Mouse (Mus musculus) heart, embryonic 10.5 days (tissue): ENCODE data around the gene Frat2. TPM values are rescaled to one million over a fixed set of nuclear protein-coding genes. Genes with fewer than 3 reads are reported as not detected.

ENCODE experiments used
- DNase-seq: peaks from one replicate; pipeline ENCODE4 v3.0.0-alpha.2; 2017; ENCODE audit warnings: low spot score
- H3K27ac ChIP-seq: fragments of 300-500 bp; sonication (generic); 2 replicates; pipeline ENCODE4 v1.5.1; 2016; ENCODE audit warnings: mild to moderate bottlenecking
- H3K27me3 ChIP-seq: fragments of 300-500 bp; sonication (generic); 2 replicates; pipeline ENCODE4 v1.6.1; 2016; ENCODE audit warnings: mild to moderate bottlenecking; ENCODE audit not compliant: poor library complexity, insufficient read depth, severe bottlenecking
- H3K36me3 ChIP-seq: fragments of 300-500 bp; sonication (generic); 2 replicates; pipeline ENCODE4 v1.6.1; 2016; ENCODE audit warnings: mild to moderate bottlenecking, moderate library complexity
- H3K4me1 ChIP-seq: fragments of 300-500 bp; sonication (generic); 2 replicates; pipeline ENCODE4 v1.6.1; 2016; ENCODE audit warnings: mild to moderate bottlenecking
- H3K4me3 ChIP-seq: fragments of 300-500 bp; sonication (generic); 2 replicates; pipeline ENCODE4 v1.5.1; 2016; ENCODE audit warnings: mild to moderate bottlenecking, moderate library complexity
- H3K9me3 ChIP-seq: fragments of 300-500 bp; sonication (generic); 2 replicates; pipeline ENCODE4 v1.6.1; 2016; ENCODE audit warnings: mild to moderate bottlenecking, moderate library complexity
- WGBS: fragments of 180-500 bp; shearing (Covaris S2); methylation state at CpG from one replicate; pipeline ENCODE4 v1.1.7; 2016; 5-methylcytosine and 5-hydroxymethylcytosine counted together
- polyA plus RNA-seq: library from polyadenylated mRNA; unstranded; fragments of >200 nt; fragmentation: Nextera tagmentation; extraction: Ambion mirVana; gene quantifications from 2 replicates; pipeline ENCODE4 v1.2.1, GENCODE M21; 2016

Frat2 gene
- polyA plus RNA-seq, 1 experiment from 2014 or later = 4.0 TPM

DNA sequence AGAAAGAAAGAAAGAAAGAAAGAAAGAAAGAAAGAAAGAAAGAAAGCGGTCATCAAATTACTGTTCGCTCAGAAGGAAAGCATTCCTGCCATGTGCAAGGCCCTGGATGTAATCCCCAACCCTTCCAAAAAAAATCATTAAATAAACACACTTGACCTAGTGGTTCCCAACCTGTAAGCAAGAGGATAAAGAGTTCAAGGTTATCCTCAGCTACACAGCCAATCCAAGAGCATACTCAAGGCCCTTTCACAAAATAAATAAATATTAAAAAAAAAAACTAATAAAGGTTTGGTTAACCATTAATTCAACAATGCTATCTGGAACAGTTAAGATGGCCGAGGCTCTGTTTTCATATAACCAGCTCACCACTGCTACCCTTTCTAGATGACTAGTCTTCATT, 19.0 kb downstream of the Frat2 start:
- no peaks in the 10 kb centered on the region for H3K36me3 ChIP-seq
- DNase-seq = no peak
- H3K4me3 ChIP-seq = peak overlapping the region; percentile 83
- peaks cover 17% of the 10 kb centered on the region for H3K4me1 ChIP-seq
- H3K27ac ChIP-seq = 0 out of 2 replicates have a peak overlapping the region, but pooled peaks have one; percentile 44
- no peaks in the 10 kb centered on the region for H3K9me3 ChIP-seq
- peaks cover 20% of the 10 kb centered on the region for H3K27me3 ChIP-seq
- WGBS = 67% methylated on average over 3 of the region's 3 CpGs

DNA sequence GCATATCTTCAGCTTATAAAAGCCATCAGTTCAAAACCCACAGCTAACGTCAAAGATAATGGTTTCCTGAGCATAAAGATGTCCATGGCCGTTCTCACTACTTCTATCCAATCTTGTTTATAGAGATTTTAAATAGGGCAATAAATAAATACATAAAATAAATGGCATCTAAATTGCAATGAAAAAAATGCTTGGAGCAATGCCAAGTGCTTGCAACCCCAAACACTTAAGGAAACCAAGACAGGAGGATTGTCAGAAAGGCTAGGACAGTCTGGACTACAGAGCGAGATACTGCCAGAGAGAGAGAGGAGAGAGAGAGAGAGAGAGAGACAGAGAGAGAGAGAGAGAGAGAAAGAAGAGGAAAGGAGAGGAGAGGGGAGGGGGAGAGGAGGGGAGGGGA, 21.4 kb downstream of the Frat2 start:
- no peak overlapping the region for H3K27ac ChIP-seq
- DNase-seq = no peak
- no peak overlapping the region for H3K4me3 ChIP-seq
- WGBS = 76% methylated on average over 3 of the region's 3 CpGs
- peaks cover 12% of the 10 kb centered on the region for H3K4me1 ChIP-seq
- peaks cover 2% of the 10 kb centered on the region for H3K27me3 ChIP-seq
- H3K9me3 ChIP-seq = no peaks in the 10 kb centered on the region
- no peaks in the 10 kb centered on the region for H3K36me3 ChIP-seq

DNA sequence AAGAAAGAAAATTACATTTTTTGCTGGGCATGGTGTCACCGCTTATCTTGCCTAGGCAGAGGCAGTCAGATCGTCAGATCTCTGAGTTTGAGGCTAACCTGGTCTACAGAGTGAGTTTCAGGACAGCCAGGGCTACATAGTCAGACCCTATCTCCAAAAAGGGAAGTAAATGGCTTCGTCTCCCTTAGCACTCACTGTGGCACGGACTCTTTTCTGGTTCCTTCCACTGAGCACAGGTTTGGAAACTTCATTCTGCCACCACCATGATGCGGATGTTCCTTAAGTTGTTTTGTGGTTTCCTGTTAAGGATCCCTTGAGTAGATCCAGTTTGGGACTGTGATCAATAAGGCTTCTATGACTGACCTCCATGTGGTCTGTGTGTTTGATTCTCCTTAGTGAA, 23.0 kb downstream of the Frat2 start:
- Histone ChIP-seq H3K4me1 (peaks cover 7% of the 10 kb centered on the region; the same call in 1 of the 2 replicates), H3K36me3 (no peaks in the 10 kb centered on the region), H3K4me3 (no peak overlapping the region), H3K27me3 (no peaks in the 10 kb centered on the region; the same call in 1 of the 2 replicates), H3K27ac (no peak overlapping the region), H3K9me3 (no peaks in the 10 kb centered on the region)
- no peak for DNase-seq
- WGBS = 80% methylated on average over 5 of the region's 5 CpGs

DNA sequence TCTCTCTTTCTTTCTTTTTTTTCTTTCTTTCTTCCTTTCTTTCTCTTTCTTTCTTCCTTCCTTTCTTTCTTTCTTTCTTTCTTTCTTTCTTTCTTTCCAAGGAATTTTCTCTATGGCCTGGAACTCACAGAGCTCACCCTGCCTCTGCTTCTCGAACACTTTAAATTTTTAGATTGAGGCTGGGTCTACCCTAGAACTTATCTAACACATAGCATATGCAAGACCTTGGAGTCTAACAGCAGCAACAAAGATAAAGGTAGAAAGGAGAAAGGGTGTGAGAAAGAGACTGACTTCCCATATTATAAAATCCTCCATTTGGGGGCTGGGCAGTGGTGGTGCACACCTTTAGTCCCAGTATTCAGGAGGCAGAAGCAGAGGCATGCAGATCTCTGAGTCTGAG, 25.3 kb downstream of the Frat2 start:
- DNase-seq = no peak
- Histone ChIP-seq H3K27ac (no peak overlapping the region), H3K4me3 (no peak overlapping the region), H3K36me3 (no peaks in the 10 kb centered on the region), H3K27me3 (no peaks in the 10 kb centered on the region; the same call in 1 of the 2 replicates), H3K9me3 (no peaks in the 10 kb centered on the region), H3K4me1 (peaks cover 10% of the 10 kb centered on the region)
- WGBS = 70% methylated on average over 1 of the region's 1 CpGs

DNA sequence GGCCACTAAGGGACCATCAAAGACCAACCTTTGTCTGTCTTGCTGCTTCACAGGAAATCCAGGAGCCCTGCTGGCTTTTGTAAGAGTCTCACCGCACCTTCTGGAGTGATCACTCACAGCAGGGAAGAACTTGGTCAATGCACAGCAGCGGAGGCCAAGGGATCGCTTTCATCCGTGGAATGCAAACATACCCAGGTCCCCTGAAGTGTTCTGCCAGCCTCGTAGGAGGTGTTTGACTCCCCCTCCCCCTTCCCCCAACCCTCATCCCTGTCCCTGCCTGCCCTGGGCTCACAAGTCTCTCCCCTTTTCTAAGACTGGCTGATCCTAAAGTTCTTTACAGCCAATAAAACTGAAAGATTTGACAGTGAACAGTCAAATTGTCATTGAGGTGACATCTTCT, 26.5 kb downstream of the Frat2 start:
- Histone ChIP-seq H3K27me3 (no peaks in the 10 kb centered on the region; the same call in 1 of the 2 replicates), H3K36me3 (no peaks in the 10 kb centered on the region), H3K4me3 (no peak overlapping the region), H3K9me3 (no peaks in the 10 kb centered on the region), H3K27ac (no peak overlapping the region), H3K4me1 (peaks cover 19% of the 10 kb centered on the region)
- no peak for DNase-seq
- 16% methylated on average over 5 of the region's 5 CpGs for WGBS

DNA sequence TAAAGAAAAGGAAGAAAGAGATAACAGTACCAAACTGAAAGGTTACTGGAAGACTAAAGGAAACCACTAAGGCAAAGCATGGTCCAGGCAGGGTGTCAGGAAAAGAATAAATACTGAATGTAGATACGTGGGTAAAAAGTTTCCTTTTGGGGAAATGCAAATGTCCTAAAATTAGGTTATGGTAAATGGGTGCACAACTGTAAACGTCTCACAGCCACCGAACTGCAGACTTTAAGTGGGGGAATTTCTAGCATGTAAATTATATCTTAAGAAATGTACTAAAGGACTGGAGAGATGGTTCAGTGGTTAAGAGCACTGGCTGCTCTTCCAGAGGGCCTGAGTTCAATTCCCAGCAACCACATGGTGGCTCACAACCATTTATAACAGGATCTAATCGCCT, 29.2 kb downstream of the Frat2 start:
- H3K36me3 ChIP-seq = no peaks in the 10 kb centered on the region
- H3K27me3 ChIP-seq = no peaks in the 10 kb centered on the region; the same call in 1 of the 2 replicates
- H3K9me3 ChIP-seq = no peaks in the 10 kb centered on the region
- DNase-seq = no peak
- WGBS = 86% methylated on average over 4 of the region's 4 CpGs
- H3K4me1 ChIP-seq = peaks cover 19% of the 10 kb centered on the region
- H3K4me3 ChIP-seq = no peak overlapping the region
- H3K27ac ChIP-seq = no peak overlapping the region

DNA sequence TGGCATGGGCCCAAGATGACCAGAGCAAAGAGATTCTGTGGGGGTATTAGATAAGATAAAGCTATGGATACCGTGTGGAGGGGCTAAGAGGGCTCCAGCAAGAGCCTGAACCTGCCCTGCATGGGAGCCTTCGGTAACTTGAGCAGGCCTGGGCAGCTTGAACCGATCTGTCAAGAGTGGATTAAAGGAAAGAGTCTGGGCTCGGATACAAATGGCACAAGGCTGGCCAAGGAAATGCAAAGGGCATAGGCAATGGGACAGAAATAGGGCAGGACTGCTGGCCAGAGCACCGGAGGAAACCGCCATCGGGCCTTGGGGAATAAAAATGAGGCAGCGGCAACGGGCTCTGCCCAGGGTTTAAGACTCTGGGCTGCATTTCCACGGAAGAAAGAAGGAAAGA, 30.6 kb downstream of the Frat2 start:
- Histone ChIP-seq H3K4me1 (peaks cover 19% of the 10 kb centered on the region), H3K27me3 (no peaks in the 10 kb centered on the region; the same call in 1 of the 2 replicates), H3K36me3 (no peaks in the 10 kb centered on the region), H3K4me3 (no peak overlapping the region), H3K9me3 (no peaks in the 10 kb centered on the region), H3K27ac (peak overlapping the region; percentile 62)
- DNase-seq = no peak
- WGBS = 34% methylated on average over 10 of the region's 10 CpGs

DNA sequence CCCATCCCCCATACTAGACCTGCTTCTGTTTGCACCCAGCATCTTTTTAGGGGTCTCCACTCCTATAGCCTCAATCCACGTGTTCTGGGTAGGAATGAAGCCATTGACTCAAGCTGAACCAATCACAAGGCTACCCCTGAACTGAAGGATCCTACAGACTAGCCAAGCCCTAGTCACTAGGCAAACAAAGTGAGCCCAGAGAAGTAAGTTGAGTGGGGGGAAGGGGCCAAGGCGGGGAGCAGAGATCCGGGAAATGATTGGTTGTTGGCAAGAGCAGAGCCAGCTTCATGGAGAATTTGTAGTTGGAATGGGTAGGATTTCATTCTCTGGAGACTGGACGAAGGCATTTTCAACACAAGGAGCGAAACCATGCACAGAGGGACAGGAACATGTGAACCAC, 31.0 kb downstream of the Frat2 start:
- Histone ChIP-seq H3K27ac (no peak overlapping the region), H3K36me3 (no peaks in the 10 kb centered on the region), H3K9me3 (no peaks in the 10 kb centered on the region), H3K4me3 (no peak overlapping the region), H3K4me1 (peaks cover 19% of the 10 kb centered on the region), H3K27me3 (no peaks in the 10 kb centered on the region; the same call in 1 of the 2 replicates)
- 44% methylated on average over 5 of the region's 5 CpGs for WGBS
- DNase-seq = no peak

DNA sequence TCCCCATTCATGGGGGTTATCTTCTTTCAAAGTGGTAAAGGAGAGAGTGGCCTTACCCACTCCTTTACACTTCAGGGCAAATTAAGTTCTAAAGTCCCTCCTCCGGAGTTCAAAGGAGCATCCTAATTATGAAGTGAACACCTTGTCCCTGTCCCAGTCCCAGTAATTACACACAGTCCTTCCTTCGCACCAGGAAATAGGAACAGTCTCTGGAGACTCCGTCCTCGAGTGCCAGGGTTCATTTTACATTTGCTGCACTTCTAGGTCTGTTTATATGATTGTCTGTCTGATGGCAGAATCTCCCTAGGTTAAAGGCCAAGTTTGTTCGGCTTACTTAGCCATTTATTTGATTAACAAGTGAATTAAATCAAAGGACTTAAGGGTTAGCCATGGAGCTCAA, 31.5 kb downstream of the Frat2 start:
- H3K36me3 ChIP-seq = no peaks in the 10 kb centered on the region
- 78% methylated on average over 5 of the region's 5 CpGs for WGBS
- DNase-seq = no peak

DNA sequence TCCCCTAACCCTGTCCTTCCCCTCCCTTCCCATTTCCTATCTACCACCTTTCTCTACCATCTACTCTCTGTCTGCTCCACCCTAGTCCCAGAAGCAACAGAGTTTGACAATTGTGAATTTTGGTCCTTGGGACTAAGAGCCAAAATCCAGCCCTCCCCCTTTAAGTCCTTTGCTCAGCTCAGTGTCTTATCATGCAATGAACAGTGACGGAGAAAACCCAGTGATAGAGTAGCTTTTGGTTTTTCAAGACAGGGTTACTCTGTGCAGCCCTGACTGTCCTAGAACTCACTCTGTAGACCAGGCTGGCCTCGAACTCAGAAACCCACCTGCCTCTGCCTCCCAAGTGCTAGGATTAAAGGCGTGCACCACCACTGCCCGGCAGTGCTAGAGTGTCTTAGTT, 34.6 kb downstream of the Frat2 start:
- peaks cover 17% of the 10 kb centered on the region for H3K4me1 ChIP-seq
- H3K36me3 ChIP-seq = no peaks in the 10 kb centered on the region
- H3K27me3 ChIP-seq = no peaks in the 10 kb centered on the region
- H3K27ac ChIP-seq = no peak overlapping the region
- DNase-seq = no peak
- H3K4me3 ChIP-seq = no peak overlapping the region
- H3K9me3 ChIP-seq = no peaks in the 10 kb centered on the region
- WGBS = 80% methylated on average over 4 of the region's 4 CpGs

More for the DNA sequence above, 31.5 kb downstream of the Frat2 start:
- H3K9me3 ChIP-seq = no peaks in the 10 kb centered on the region
- H3K27me3 ChIP-seq = no peaks in the 10 kb centered on the region; the same call in 1 of the 2 replicates
- H3K4me3 ChIP-seq = no peak overlapping the region
- H3K4me1 ChIP-seq = peaks cover 18% of the 10 kb centered on the region
- no peak overlapping the region for H3K27ac ChIP-seq

DNA sequence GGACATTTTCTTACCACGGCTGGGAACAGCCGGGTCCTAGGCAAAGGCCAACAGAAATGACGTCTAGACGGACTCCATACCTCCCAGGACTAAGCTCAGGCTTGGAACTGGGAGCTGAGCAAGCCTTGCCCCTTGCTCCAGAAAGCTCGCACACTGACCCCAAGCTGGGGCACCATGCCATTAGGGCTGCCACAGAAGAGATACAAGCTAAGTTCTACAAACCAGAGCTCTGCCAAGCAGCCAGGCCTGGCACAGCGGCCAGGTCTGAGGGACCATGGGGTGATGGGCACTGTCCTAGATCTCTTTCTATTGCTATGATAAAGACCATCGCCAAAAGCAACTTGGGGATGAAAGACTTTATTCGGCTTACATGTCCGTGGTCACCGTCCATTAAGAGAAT, 35.4 kb downstream of the Frat2 start:
- Histone ChIP-seq H3K4me1 (peaks cover 13% of the 10 kb centered on the region), H3K4me3 (no peak overlapping the region), H3K27me3 (no peaks in the 10 kb centered on the region), H3K36me3 (no peaks in the 10 kb centered on the region), H3K27ac (no peak overlapping the region), H3K9me3 (no peaks in the 10 kb centered on the region)
- 92% methylated on average over 10 of the region's 10 CpGs for WGBS
- no peak for DNase-seq

DNA sequence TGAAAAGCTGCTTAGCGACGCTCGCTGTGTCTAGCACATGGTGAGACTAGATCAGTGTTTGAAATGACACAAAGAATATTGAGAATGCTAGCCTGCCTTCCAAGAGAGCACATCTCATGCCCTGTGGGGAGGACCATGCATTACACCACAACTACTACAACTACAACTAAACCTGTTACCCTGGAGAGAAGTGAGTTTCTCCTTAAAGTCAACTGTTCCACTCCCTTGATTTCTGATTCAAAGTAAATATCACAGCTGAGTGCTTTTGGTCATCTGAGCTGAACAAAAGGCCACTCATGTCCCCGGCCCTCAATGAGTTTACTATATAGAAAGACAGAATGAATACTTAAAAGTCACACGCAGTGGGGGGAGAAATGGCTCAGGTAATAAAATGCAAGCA, 37.9 kb downstream of the Frat2 start:
- no peak overlapping the region for H3K4me3 ChIP-seq
- WGBS = 88% methylated on average over 5 of the region's 5 CpGs
- H3K27me3 ChIP-seq = no peaks in the 10 kb centered on the region
- DNase-seq = no peak
- H3K27ac ChIP-seq = no peak overlapping the region
- H3K36me3 ChIP-seq = no peaks in the 10 kb centered on the region
- peaks cover 4% of the 10 kb centered on the region; the same call in 1 of the 2 replicates for H3K4me1 ChIP-seq
- H3K9me3 ChIP-seq = peaks cover 6% of the 10 kb centered on the region; the same call in 1 of the 2 replicates

DNA sequence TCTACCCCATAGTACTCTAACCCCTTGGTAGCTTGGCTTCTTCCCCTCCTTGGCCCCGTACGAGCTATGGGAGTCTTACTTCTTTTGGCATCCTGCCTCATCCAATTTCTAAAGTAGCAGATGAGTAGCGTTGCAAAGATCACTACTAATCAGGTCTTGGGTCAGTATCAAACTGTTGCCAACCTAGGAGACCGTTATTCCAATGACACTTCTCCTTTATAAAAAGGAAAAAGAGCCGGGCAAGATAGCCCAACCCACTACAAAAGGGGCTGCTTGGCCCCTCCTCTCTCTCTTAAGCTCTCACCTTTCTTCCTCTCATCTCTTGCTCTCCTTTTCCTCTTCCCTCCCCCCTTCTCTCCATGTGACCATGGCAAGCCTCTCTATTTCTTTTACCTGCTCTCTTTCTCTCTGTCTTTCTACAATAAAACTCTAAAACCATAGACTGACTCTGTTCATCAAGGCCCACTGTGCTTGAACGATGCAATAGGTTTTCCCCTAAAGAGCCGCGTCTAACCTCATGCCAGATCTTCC, 39.8 kb downstream of the Frat2 start:
- no peaks in the 10 kb centered on the region for H3K27me3 ChIP-seq
- peaks cover 6% of the 10 kb centered on the region for H3K4me1 ChIP-seq
- WGBS = 79% methylated on average over 8 of the region's 8 CpGs
- H3K4me3 ChIP-seq = no peak overlapping the region
- no peaks in the 10 kb centered on the region for H3K36me3 ChIP-seq
- H3K9me3 ChIP-seq = peaks cover 6% of the 10 kb centered on the region; the same call in 1 of the 2 replicates
- no peak overlapping the region for H3K27ac ChIP-seq
- DNase-seq = no peak

DNA sequence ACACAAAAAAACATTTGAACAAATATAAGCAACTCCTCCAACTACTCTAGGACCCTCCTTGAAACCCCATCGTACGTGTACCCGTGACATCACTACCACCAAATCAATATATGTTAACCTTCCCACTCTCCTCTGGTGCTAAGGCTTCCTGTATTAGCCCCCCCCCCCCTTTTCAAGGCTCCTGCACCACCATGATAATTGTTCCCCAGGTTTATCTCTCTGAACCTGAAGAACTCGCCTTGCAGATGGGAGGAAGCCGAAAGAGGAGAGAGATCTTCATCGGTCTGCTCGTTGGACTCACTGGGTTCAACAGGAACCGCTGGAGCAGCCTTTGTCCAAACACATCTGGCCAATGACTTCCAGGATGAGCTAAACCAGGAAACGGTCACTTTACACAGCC, 40.4 kb downstream of the Frat2 start:
- WGBS = 71% methylated on average over 9 of the region's 9 CpGs
- H3K4me3 ChIP-seq = no peak overlapping the region
- H3K27me3 ChIP-seq = no peaks in the 10 kb centered on the region
- H3K4me1 ChIP-seq = peaks cover 8% of the 10 kb centered on the region
- no peaks in the 10 kb centered on the region for H3K36me3 ChIP-seq
- peak; percentile 71 for DNase-seq
- no peak overlapping the region for H3K27ac ChIP-seq
- peaks cover 6% of the 10 kb centered on the region; the same call in 1 of the 2 replicates for H3K9me3 ChIP-seq
